Mouse (Mus musculus): ENCODE results near the gene Nomo1.

DNA sequence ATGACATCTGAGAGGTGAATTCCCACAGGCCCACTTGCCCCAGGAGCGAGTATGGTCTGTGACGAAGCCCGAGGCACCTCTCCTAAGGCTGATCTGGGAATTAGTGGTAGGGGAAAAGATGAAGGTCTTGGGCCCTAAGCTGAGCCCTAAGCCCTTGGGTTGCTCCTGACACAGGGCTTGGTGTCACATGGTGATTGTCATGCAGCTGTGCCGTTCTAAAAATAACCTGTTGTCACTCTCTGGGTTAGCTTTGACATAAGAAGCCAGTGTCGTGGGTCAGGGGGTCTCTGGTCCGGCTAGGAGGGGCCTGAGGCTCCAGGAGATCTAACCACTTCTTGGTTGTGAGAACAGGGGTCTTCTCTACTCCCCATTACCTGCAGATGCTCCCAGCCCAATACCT, 78.4 kb downstream of the Nomo1 start:
- no peak for TF ChIP-seq CTCF (IDR thresholded peaks at IDR 0.05; ENCODE audit: extremely low read depth, insufficient read length, insufficient replicate concordance, low read depth, low read length)
- TF ChIP-seq POLR2A (IDR thresholded peaks at IDR 0.05; ENCODE audit: low read depth, low read length) = no peak

Measured in small intestine, adult 2 months (tissue).